Mouse (Mus musculus) cerebellum, postnatal 14 days (tissue): ENCODE data around the gene Yrdc.

Experiments used
- DNase-seq, 2 experiments: peaks; one replicate each; pipeline ENCODE4 v3.0.0; 2021; ENCODE audit warnings: mixed read lengths in 2 of 2

Yrdc gene

DNA sequence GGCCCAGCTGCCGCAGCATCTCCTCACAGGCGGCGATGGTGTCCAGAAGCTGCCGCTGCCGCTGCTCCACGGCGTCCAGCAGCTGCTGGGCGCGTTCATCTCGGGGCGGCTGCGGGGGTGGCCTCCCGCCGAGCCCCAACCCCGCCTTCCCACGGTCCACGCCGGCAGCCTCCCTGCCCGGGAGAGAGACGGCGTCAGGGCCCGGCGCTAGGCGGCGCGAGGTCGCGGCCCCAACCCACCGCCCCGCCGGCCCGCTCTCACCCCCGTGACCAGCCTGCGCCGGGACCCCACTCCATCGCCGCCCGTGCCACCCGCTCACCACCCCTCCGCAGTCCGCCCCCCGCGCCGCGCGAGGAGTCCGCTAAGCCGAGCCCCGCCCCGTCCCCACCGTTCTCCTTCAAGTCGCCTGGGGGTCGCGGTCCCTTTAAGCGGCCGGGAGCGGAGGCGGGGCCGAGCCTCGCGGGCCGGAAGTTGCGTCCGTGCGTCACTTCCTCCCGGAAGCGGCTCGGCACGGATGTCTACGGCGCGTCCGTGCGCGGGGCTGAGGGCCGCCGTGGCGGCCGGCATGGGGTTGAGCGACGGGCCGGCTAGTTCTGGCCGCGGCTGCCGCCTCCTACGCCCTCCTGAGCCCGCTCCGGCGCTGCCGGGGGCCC, at the start of gene Yrdc:
TSS of gene Yrdc (plus strand) at position 419 of the 653 bp plus-strand sequence.
- peak; percentile 96 to 97 for DNase-seq

DNA sequence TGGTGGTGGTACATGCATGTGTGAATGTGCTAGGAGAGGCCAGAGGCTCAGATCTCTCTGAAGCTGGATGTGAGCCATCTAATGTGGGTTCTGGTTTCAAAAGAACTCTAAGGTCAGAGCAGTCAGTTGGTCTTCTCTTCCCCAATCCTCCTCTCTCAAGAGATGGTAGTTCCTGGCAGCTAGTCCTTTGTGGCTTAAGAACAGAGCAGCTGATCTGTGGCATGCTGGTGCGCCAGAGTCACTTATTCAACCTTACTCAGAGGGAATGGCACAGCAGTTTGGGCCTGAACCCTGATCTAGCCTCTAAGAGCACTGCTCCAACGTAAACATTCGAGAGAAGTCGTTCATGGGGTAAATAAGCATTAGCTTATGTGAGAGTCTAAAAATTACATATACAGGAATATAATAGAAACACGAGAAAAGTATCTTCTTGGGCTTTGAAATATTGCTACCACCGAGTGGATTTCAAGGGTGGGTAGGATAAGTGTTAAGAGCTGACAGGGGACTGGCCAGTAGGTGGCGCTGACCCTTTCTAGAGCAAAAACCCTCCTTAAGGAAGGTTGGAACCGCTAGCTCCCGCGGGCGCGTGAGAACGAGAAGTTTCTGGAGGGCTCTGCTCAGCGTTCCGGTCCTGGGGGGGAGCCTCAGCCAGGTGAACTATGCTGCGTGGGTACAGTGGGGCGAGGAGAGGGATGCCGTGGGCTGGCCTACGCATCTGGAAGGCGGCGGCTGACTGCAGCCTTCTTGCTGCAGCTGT, 48.7 kb upstream of the Yrdc start, which contains the start of gene Mtf1:
TSS of gene Mtf1 (plus strand) at position 553 of the 757 bp plus-strand sequence.
- peak; percentile 96 to 98 for DNase-seq

DNA sequence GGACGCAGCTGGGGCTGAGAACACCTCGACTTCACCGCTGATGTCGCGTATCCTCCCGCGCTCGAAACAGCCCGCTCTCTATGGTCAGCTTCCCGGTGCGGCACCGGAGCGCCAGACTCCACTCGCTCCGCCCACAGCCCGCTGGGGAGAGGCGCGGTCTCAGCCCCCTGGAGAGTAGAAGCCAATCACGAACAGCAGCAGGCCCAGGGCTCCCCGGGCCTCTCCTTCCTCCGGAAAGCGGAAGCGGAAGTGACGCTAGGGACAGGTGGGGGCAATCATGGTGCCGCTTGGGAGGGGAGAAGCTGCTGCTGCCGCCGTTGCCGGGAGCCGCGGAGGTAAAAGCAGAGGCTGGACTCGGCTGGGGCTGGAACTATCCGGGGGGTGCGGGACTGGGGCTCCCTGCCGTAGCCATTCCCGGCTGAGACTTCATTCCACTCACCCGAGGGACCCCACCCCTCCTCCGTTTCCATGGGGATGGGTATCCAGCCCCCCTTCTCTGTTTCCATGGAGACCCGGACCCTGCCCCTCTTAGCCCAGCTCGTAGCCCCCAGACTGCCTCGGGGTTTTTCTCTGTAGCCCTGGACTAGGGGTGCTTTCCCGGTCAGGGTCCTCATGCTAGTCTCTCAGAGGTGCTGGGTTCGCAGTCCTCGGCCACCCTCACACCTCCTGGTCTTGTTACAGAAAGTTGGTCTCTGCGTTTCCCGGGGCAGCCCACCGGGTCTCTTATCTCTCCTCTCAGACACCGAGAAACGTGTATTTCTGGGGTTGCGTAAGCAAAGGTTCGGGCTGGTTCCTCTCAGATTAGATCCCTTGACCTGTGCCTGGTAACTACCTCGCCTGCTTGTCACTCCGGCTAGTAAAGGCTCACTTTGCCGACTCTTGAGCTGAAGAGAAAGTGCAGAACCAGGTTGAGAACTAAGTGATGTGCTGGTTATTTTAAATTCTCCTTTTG, 47.9 kb upstream of the Yrdc start:
- peak; percentile 93 to 96 for DNase-seq

DNA sequence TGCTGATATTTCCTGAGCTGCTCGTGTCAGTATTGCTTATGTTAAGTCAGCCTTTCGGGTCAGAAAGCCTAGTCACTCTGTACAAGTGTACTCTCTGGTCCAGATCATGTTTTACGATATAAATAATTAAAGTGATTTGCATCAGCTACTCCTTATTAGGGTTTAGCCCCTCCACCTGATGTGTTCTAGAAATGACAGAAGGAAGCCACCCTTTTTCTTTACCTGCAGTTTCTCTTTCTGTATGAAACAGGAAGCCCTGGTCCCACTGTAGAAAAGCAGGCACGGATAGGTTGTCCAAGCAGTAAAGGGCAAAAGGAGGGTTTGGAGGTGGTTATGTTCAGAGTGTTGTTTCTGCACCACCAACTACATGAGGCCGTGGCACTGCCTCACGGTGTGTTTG, 47.1 kb upstream of the Yrdc start:
- DNase-seq, result no peak

DNA sequence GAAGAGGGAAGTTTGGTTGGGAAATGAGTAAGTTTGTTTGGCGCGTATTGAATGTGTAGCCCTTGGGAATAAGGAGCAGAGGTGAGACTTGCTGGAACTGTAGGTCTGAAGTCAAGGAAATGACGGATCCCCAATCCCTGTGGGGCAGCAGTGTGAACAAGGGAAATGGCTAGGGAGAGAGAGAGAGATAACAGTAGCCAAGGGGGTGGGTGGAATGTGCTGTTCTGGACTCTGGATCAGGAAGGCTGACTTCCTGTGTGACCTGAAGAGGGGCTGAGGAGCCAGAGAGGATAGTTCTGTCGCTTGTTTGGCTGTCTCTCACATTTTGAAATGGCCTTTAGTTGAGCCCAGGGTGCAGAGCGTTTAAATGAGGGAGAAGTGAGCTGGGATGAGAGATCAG, 42.0 kb upstream of the Yrdc start:
- DNase-seq, result no peak

- DNase-seq, result no peak
These were observed 41.2 kb upstream of the Yrdc start for GRCm38 (mm10) chr4:124809136-124809883.

DNA sequence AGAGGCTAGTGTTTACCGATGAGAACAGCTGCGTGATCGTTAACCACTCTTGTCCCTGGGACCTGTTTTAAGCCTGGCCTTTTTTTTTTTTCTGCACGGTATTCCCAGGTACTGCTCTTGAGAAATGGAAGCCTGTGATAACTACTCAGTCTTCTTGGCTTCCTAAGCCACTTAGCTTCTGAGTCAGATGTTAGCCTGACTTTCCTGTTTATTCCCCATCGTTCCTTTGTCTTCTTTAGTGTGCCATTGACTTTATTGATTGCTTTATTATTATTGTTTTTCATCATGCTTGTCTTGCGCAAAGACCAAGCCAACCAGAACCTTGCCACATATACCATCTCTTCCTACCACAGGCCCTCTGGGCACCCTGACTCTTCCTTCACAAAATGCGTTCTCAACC, 40.4 kb upstream of the Yrdc start:
- DNase-seq, result no peak

DNA sequence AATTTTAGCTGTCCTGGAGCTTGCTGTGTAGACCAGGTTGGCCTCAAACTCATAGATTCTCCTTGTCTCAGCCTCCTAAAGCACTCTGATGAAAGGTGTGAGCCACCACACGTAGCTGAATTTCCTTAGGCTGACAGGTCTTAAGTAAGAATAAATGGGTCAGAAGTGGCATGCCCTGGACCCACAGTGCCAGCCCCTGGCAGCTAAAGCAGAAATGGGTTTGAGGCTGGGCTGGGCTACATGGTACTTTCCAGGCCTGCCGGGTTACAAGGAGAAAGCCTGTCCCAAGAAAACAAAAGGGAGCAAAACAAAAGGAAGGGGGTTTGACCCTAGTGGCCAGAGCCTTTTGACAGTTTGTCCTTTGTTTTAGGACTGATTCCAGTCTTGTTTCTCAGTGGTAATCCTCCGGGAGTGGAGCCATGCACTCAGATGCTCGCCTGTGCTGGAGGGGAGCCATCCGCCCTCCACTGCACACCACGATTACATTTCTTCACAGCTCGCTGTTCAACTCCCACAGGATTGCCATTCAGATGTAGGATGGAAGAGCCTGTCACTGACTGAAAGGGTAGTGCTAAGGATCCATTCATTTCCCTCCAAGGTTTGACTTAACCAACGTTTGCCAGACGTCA, 39.0 kb upstream of the Yrdc start:
- DNase-seq, result peak; percentile 36 to 41

DNA sequence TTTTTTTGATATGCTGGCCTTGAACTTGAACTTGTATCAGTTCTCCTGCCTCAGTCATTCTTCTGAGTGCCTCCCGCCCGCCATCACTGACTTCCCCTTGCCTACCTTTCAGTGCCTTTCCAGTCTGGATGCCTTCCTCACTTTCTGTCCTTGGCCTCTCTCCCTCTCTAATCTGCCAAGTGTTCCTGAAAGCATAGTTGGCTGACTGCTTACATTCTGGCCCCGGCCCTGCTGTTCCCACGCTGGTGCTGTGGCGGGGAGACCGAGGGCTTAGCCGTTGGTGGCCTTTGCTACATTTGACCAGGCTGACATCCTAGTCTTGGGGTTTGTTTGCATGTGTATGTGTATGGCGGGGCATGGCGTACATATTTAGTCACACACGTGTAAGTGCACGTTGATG, 34.6 kb upstream of the Yrdc start:
- peak; percentile 72 to 82 for DNase-seq

DNA sequence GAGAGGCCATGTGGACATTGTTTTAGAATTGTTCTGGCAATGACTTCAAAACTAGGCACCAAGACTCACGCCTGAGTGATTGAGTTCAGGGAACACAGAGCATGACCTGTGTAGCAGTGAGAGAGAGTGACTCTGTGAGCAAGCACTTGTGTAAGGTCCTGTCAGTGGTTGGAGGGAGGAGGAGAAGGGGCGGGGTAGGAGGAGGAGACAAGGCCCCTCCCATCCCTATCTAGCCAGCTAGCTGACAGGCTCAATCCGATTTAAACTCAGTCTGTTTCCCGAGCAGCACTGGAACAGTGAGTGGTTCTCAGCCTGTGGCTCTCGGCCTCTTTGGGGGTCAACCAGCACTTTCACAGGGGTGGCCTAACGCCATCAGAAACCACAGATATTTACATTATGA, 32.7 kb upstream of the Yrdc start:
- DNase-seq, result no peak

DNA sequence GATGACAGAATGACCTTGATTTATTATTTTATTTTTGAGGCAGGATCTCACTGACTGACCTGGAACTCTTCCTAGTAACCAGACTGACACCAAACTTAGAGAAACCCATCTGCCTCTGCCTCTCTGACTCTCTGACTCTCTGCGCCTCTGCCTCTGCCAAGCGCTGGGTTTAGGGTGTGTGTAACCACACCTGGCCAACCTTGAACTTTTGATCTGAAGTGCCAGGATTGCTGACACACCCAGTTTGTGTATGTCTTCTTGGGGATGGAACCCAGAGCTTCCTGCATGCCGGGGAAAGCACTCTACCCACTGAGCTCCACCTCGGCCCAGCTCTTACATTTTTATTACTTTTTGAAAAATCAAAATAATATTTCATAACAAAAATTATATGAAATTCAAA, 31.6 kb upstream of the Yrdc start:
- DNase-seq, result no peak

GRCm38 (mm10) chr4:124824967-124825366, 25.5 kb upstream of the Yrdc start:
- no peak for DNase-seq

DNA sequence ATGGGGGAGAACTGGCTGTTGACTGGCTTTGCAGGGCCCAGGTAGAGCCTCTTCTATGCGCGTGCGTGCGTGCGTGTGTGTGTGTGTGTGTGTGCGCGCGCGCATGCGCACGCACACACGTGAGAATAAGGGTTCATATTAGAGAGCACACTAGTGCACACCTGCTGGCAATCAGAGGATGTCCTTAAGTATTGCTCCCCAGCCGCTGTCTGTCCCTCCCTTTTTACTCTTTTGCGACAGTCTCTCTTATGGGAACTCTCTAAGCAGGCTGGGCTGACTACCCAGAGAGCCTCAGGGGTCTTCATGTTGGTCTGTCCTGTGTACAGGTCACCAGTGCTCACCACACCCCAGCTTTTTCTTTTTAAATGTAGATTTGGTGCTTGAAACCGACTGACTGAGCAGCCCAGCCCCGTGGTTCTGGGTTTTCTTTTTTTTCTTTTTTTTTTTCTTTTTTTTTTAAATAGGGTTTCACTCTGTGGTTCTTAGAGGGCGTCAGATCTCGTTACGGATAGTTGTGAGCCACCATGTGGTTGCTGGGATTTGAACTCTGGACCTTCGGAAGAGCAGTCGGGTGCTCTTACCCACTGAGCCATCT, 25.0 kb upstream of the Yrdc start:
- no peak for DNase-seq

- DNase-seq, result no peak
These were observed 20.8 kb upstream of the Yrdc start for GRCm38 (mm10) chr4:124829671-124830070.

DNA sequence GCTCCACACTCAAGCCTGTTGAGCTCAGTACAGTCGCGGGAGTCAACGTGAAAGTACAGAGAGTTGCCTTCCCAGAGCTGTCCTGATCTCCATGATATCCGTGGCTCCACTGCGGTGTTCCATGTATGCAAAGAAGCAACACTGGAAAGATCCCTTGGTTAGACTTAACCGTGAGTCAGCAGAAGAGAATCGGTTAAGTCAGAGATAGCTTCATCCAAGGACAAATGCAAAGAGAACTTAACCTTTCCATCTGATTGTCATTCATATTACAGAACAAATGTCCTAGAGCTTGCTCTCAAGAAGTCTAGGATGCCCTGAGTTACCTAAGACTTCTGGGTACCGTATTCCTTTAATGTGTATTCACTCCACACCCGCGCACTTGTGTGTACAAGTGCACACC, 17.7 kb upstream of the Yrdc start:
- DNase-seq, result no peak

- DNase-seq, result peak; percentile 80 to 82
These were observed 12.3 kb upstream of the Yrdc start for GRCm38 (mm10) chr4:124838035-124838700.

GRCm38 (mm10) chr4:124840998-124841397, 9.5 kb upstream of the Yrdc start:
- peak in 1 of 2 experiments; percentile 38 for DNase-seq

DNA sequence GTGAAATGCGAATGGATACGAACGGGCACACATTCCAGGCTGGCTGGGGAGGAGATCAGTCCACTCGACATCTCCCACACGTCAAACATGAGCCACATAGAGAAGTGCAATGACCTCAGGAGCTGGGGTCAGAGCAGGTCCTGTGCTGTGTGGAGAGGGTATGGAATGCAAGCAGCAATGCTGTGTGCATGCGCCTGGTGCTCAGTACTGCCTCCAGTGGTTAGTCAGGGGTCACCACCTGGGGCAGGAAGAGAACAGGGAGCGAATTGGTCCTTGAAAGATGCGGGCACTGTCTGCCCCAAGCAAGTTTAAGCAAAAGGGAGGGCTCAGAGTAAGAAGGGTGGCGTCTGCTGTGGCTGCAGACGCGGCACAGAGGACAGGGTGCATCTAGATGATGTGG, 7.0 kb upstream of the Yrdc start:
- peak; percentile 56 to 75 for DNase-seq

GRCm38 (mm10) chr4:124847573-124847972, 2.9 kb upstream of the Yrdc start:
- DNase-seq, result peak; percentile 90 to 96

GRCm38 (mm10) chr4:124849631-124850260, 733 bp upstream of the Yrdc start:
- DNase-seq, result peak; percentile 76 to 85
